Mouse (Mus musculus) fibroblast of lung, adult 2 months (primary cell): ENCODE results near the gene Naa40.

Experiments used
- DNase-seq: peaks from one replicate; pipeline ENCODE4 v3.0.0-alpha.2; 2011; ENCODE audit warnings: low read depth

Gene Naa40

GRCm38 (mm10) chr19:7181496-7181895, 59.5 kb downstream of the Naa40 start:
- no peak for DNase-seq

DNA sequence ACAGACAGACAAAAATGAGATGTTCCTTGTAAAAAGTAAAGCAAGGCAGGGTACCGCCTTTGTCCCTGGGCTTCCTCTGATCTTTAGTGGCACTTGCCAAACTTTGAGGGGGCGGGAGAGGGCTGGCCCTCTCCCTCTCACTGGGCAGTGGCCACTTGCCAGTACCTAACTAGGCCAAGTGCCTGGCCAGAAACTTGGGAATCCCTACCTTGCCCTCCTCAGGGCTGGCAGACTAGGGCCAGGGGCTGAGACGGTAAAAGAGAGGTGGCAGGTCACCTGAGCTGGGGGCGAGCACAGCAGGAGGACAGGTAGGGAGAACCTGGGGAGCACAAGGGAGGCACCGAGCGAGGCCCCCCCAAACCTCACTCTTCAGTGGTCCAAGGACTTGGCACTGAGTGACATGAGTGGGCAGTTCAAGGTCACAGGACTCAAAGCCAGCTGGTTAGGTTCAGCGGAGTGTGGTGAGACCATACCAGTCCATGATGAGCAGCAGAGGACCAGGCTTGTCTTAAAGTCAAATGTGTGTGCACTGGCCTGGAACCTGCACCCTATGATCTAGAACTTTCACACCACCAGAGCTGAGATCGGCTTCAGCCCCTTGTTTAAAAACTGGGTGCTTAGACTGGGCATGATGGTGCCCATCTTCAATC, 60.1 kb downstream of the Naa40 start:
- no peak for DNase-seq

DNA sequence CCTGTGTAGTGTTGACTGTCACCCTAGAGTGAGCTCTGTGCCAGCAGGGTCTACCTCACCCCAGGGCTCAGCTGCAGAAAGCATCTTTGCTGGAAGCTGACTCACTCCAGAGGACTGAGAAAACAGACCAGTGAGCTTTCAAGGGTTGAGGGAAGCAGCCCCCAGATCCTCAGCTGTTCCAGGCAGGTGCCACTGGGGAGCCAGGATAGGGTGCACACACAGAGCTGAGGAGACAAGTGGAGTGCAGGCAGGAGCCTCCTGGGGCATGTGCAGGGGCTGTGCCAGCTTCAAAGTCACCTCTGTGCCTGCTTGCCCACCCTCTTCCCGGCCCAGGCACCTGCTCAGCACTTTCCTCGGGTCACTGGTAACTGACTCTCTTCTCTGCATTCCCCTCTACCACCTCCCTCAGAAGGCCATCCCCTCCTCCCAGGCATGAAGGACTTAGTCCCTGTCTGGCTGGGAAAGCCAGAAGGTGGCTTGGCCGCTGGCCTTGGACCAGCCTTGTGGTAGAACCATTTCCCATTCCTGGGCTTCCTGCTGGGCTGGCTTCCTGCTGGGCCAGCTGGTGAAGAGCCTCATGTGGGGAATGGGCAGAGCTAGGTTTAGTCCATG, 62.0 kb downstream of the Naa40 start:
- no peak for DNase-seq

- DNase-seq = no peak
Measured at GRCm38 (mm10) chr19:7177804-7178511, 63.0 kb downstream of the Naa40 start.

DNA sequence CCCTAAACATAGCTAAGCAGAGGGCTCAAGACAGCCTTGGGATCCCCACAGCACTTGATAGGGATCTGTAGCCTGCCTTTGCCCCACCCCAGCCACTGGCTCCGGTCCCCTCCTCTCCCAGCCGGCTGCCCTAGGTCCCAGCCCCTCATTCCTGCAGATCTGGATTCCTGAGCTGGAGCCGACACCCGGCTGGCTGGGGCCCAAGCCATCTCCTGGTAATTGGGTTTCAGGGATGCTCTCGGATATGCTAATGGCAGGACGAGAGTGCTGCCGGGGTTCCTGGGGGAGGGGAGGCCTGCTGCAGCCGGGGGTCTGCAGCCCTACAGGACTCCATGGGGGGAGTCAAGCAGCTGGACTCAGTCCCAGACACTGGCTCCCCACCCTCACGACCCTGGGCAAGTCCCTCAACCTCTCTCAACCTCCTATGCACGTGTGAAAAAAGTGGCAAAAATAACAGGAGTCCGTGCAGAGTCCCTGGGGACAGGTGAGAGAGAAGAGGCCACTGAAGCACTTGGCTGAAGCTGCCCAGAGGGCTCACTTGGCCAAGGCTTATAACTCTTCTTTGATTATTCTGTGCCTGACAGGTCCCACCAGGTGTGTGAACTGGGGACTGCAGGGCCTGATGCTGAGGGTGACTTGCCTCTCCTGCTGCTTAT, 64.8 kb downstream of the Naa40 start:
- no peak for DNase-seq
